Mouse (Mus musculus) embryonic stem cell, embryonic (primary cell): Measurements from ENCODE around the gene Cpeb4.
"Not testable (repeated sequence)": the region's sequence is repeated elsewhere in the genome, so short reads cannot be mapped to it uniquely, and the experiment has no call there.

Experiments used
- CTCF ChIA-PET, 4 experiments: fragments of 300-600 bp in 2 of 4; fragments of 350-600 bp in 2 of 4; sonication (Branson Sonifier 250); formaldehyde crosslinking; loops; one replicate each; lab custom pipeline; 2022; ENCODE audit warnings: inconsistent platforms in 2 of 4; lab: Charles Lee
- POLR2A ChIA-PET, 4 experiments: fragments of 300-600 bp in 2 of 4; fragments of 350-600 bp in 2 of 4; sonication (Branson Sonifier 250); formaldehyde crosslinking; loops; one replicate each; lab custom pipeline; 2022; ENCODE audit warnings: antibody characterized with exemption in 4 of 4, inconsistent platforms in 1 of 4; lab: Charles Lee

Cpeb4 gene

GRCm38 (mm10) chr11:31976137-31976536 lies 104.1 kb downstream of the Cpeb4 start:
- CTCF ChIA-PET, result no interaction called here

GRCm38 (mm10) chr11:31980089-31980488 lies 108.1 kb downstream of the Cpeb4 start:
- POLR2A ChIA-PET, result interaction anchor here in 2 of 4 experiments (0.7 to 9.1 kb wide), 29 partner anchors 7 to 303 kb away, joined by 3 to 101 read pairs (median 4); partner anchors contain the start of genes Nsg2 (in 2 of the 2) and 4930524B15Rik (in 1 of the 2)

More at GRCm38 (mm10) chr11:31976137-31976536, 104.1 kb downstream of the Cpeb4 start:
- POLR2A ChIA-PET, result interaction anchor here in 2 of 4 experiments (0.5 to 6.5 kb wide), 8 partner anchors 8 to 305 kb away, joined by 3 to 56 read pairs (median 6); partner anchors contain the start of gene Bod1 (in 1 of the 2)

GRCm38 (mm10) chr11:31981830-31982229 lies 109.8 kb downstream of the Cpeb4 start:
- ChIA-PET CTCF (interaction anchor here in 1 of 4 experiments (1.5 kb wide), 1 partner anchor 33 kb away, joined by 4 read pairs; no protein-coding TSS in a partner anchor), POLR2A (interaction anchor here in 3 of 4 experiments (0.6 to 9.1 kb wide), 28 partner anchors 8 to 1561 kb away, joined by 3 to 101 read pairs (median 4); partner anchors contain the start of genes 4930524B15Rik (in 1 of the 3), Nsg2 (in 1 of the 3), Snrnp25 (in 1 of the 3) and Stk10 (in 1 of the 3))

More at GRCm38 (mm10) chr11:31980089-31980488, 108.1 kb downstream of the Cpeb4 start:
- CTCF ChIA-PET, result not testable (repeated sequence)

GRCm38 (mm10) chr11:31982247-31982943 lies 110.4 kb downstream of the Cpeb4 start:
- CTCF ChIA-PET, result interaction anchor here in 3 of 4 experiments (0.5 to 1.5 kb wide), 5 partner anchors 33 to 1593 kb away, joined by 3 to 5 read pairs (median 4); no protein-coding TSS in a partner anchor
- POLR2A ChIA-PET, result interaction anchor here in 3 of 4 experiments (0.6 to 9.1 kb wide), 37 partner anchors 7 to 1561 kb away, joined by 3 to 101 read pairs (median 3); partner anchors contain the start of genes 4930524B15Rik (in 1 of the 3), Bod1 (in 1 of the 3), Nsg2 (in 1 of the 3) and Snrnp25 (in 1 of the 3)

- ChIA-PET CTCF (no interaction called here), POLR2A (interaction anchor here in 2 of 4 experiments (0.6 to 9.1 kb wide), 10 partner anchors 7 to 311 kb away, joined by 3 to 101 read pairs (median 4); partner anchors contain the start of genes 4930524B15Rik (in 2 of the 2), Bod1 (in 1 of the 2) and Nsg2 (in 1 of the 2))
Observed at GRCm38 (mm10) chr11:31983249-31983648, 111.2 kb downstream of the Cpeb4 start.

GRCm38 (mm10) chr11:31984786-31985185 lies 112.8 kb downstream of the Cpeb4 start:
- POLR2A ChIA-PET, result interaction anchor here in 2 of 4 experiments (0.8 to 9.1 kb wide), 4 partner anchors 9 to 156 kb away, joined by 3 to 101 read pairs (median 4); partner anchors contain the start of gene Nsg2 (in 1 of the 2)
- CTCF ChIA-PET, result no interaction called here
